Mouse (Mus musculus) ES-E14 (cell line): ENCODE results near the gene Atl3. TPM values are rescaled to one million over a fixed set of nuclear protein-coding genes. Genes with fewer than 3 reads are reported as not detected.

ENCODE experiments used
- DNase-seq: peaks from one replicate; pipeline ENCODE4 v3.0.0-alpha.2; 2013; ENCODE audit warnings: low read depth, low spot score
- H3K27ac ChIP-seq: 2 replicates; pipeline ENCODE4 v1.5.1; 2012; ENCODE audit warnings: low read depth, mild to moderate bottlenecking, low read length, moderate library complexity, mixed read lengths; ENCODE audit not compliant: poor library complexity, insufficient read depth, severe bottlenecking
- H3K36me3 ChIP-seq: 2 replicates; pipeline ENCODE4 v1.6.1; 2012; ENCODE audit warnings: mild to moderate bottlenecking, low read length, moderate library complexity, mixed read lengths; ENCODE audit not compliant: control insufficient read depth, poor library complexity, insufficient read depth, severe bottlenecking
- H3K4me1 ChIP-seq, 2 experiments: fragments of 150-350 bp in 1 of 2; sonication (generic) in 1 of 2; 2 replicates each; pipeline ENCODE4 v1.6.1; 2012; ENCODE audit warnings: low read length in 2 of 2, mild to moderate bottlenecking in 1 of 2, mixed read lengths in 1 of 2; ENCODE audit not compliant: control insufficient read depth in 2 of 2, insufficient read depth in 2 of 2, poor library complexity in 1 of 2
- H3K4me3 ChIP-seq, 2 experiments: fragments of 150-350 bp in 1 of 2; sonication (generic) in 1 of 2; 2 replicates each; pipeline ENCODE4 v1.5.1; 2012; ENCODE audit warnings: low read length in 2 of 2, low read depth in 1 of 2, mild to moderate bottlenecking in 1 of 2, mixed read lengths in 1 of 2; ENCODE audit not compliant: insufficient read depth in 1 of 2, poor library complexity in 1 of 2, severe bottlenecking in 1 of 2
- H3K9ac ChIP-seq: 2 replicates; pipeline ENCODE4 v1.6.1; 2012; ENCODE audit warnings: low read depth, mild to moderate bottlenecking, low read length, mixed read lengths; ENCODE audit not compliant: poor library complexity, insufficient read depth, severe bottlenecking
- H3K9me3 ChIP-seq: fragments of 150-350 bp; sonication (generic); 2 replicates; pipeline ENCODE4 v1.6.1; 2012; ENCODE audit warnings: low read depth, mild to moderate bottlenecking, low read length; ENCODE audit not compliant: control insufficient read depth, insufficient read depth
- CHD2 ChIP-seq: IDR thresholded peaks from 2 replicates; pipeline ENCODE4 v1.6.1; 2014; ENCODE audit warnings: mild to moderate bottlenecking, low read depth, low read length, inconsistent platforms
- HCFC1 ChIP-seq: IDR thresholded peaks from 2 replicates; pipeline ENCODE4 v1.6.1; 2012; ENCODE audit warnings: low read length, inconsistent platforms, borderline replicate concordance; ENCODE audit not compliant: insufficient read depth
- MAFK ChIP-seq: IDR thresholded peaks from 2 replicates; pipeline ENCODE4 v1.6.1; 2014; ENCODE audit warnings: mild to moderate bottlenecking, low read depth, low read length, inconsistent platforms; ENCODE audit not compliant: insufficient read depth
- ZC3H11A ChIP-seq: IDR thresholded peaks from 2 replicates; pipeline ENCODE4 v1.6.1; 2012; ENCODE audit warnings: low read depth, mild to moderate bottlenecking, inconsistent platforms, low read length, borderline replicate concordance
- ZNF384 ChIP-seq: IDR thresholded peaks from 2 replicates; pipeline ENCODE4 v1.6.1; 2012; ENCODE audit warnings: low read depth, low read length, inconsistent platforms
- in situ Hi-C, 2 experiments: fragments of 600-800 bp; cut with MboI; formaldehyde crosslinking; loops; one replicate each; pipeline ENCODE4 v1.15.1; 2025; ENCODE audit warnings: low sequenced_read_pairs in 2 of 2, inconsistent platforms in 1 of 2; ENCODE audit not compliant: unreplicated experiment in 2 of 2
- total RNA-seq: library from RNA; depleted of rRNA; stranded (reverse); fragments of 300-350 nt; gene quantifications from 2 replicates; pipeline ENCODE4 v1.2.3, GENCODE M21; 2012

Atl3 gene
- total RNA-seq, 1 experiment: 26.6 TPM

DNA sequence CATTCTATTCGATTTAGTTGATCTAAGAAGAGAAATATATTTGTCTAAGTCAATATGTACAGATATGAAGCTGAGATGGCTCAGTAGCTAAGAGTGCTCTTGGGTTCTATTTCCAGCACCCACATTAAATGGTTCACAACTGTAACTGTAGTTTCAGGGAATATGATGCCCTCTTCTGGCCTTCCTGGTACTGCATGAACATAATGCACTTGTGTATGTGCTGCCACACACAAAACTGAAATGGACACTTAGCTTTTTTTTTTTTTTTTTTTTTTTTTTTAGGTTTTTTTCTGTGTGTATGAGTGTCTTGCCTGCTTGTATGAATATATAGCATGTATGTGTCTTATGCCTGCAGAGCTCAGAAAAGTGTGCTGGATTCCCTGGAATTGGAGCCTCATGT is 29.5 kb downstream of the Atl3 start:
- in situ Hi-C loops: loop anchor here in 1 of 2 experiments (5.0 kb wide), 1 partner anchor 74 kb away; no protein-coding TSS in a partner anchor
- Histone ChIP-seq H3K36me3 (peaks cover 2% of the 10 kb centered on the region), H3K27ac (no peak overlapping the region), H3K4me3 (no peak overlapping the region), H3K4me1 (no peaks in the 10 kb centered on the region), H3K9ac (no peak overlapping the region), H3K9me3 (no peaks in the 10 kb centered on the region)
- peak; percentile 27 for DNase-seq
- TF ChIP-seq ZNF384 (peak; percentile 81), ZC3H11A (no peak)

DNA sequence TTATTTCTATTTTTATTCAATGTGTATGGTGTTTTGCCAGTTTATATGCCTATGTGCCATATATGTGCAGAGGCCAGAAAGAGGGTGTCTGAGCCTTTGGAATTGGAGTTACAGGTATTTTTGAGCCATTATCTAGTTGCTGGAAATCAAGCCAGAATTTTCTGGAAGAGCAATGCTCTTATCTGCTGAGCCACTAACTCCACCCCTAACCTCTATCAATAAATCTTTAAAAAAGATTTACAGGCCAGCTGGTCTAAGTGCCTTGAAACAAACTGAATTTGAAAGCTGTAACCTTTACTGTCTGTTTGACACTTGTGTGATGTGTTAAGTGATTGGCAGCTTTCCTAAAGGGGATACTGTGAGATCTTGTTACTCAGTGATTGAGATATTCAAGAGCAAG is 29.9 kb downstream of the Atl3 start:
- no peak overlapping the region for H3K9ac ChIP-seq
- H3K4me3 ChIP-seq: no peak overlapping the region
- no peak for TF ChIP-seq CHD2
- no peak for TF ChIP-seq HCFC1
- no peak for TF ChIP-seq ZC3H11A
- TF ChIP-seq MAFK: no peak
- TF ChIP-seq ZNF384: no peak
- no peaks in the 10 kb centered on the region for H3K4me1 ChIP-seq
- no peaks in the 10 kb centered on the region; the same call in none of the 2 replicates for H3K36me3 ChIP-seq
- no peak for DNase-seq
- H3K9me3 ChIP-seq: no peaks in the 10 kb centered on the region
- no peak overlapping the region for H3K27ac ChIP-seq
- in situ Hi-C loops: loop anchor here in 1 of 2 experiments (5.0 kb wide), 1 partner anchor 74 kb away; no protein-coding TSS in a partner anchor

DNA sequence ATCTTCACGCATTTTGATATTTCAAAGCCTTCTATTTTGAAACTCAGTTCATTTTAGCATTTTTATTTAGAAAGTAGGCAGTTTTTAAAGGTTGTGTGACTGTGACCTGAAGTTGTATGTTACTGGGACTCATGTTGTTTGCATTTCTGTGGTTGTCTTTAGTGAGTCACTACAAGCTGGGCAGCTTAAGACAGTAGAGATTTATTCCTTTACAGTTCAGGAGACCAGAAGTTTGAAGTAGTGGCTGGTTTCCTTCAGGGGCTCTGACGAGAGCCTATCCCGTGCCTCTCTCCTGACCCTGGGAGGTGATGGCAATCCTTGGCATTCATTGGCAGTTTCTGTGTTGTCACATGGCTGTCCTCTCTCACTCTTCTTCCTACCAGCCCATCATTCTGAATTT is 31.0 kb downstream of the Atl3 start:
- TF ChIP-seq MAFK: no peak
- no peak for TF ChIP-seq HCFC1
- no peak for TF ChIP-seq CHD2
- TF ChIP-seq ZNF384: no peak
- no peak for TF ChIP-seq ZC3H11A
- no peaks in the 10 kb centered on the region for H3K9me3 ChIP-seq
- in situ Hi-C loops: loop anchor here in 1 of 2 experiments (5.0 kb wide), 1 partner anchor 72 kb away; no protein-coding TSS in a partner anchor
- no peak overlapping the region for H3K9ac ChIP-seq
- no peak overlapping the region for H3K4me3 ChIP-seq
- DNase-seq: no peak
- peaks cover 3% of the 10 kb centered on the region for H3K36me3 ChIP-seq
- no peaks in the 10 kb centered on the region for H3K4me1 ChIP-seq
- no peak overlapping the region for H3K27ac ChIP-seq

DNA sequence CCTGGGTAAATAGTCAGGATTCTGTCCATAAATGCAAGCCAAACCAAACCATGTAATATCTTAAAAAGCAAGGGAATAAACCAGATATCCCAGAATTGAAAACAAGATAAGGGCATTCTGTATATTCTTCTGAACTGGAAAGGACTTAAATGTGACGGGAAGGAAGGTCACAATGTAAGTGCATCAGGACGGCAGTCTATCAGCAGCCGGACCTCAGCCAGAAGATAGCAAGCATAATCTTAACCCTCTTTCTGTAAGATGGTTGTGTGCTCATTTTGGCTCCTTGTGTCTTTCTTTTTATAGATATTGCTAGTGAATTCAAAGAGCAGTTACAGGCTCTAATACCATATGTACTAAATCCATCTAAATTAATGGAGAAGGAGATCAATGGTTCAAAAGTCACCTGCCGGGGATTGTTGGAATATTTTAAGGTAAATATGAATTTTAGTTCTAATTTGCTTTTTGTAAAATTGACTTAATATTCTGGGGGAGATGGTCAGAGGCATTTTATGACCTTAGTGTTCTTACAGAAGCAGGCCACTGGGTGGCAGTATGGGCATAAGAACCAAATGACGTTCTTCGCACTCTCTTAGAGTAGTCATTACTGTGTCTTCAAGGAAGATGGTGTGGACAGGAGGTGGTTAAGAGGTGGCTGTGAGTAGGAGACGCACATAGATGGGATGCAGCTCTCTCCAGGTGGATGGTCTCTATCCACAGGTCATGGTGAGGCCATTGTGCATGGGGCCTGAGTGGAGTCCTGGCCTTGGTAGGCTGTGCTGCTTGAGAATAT is 35.0 kb downstream of the Atl3 start:
- Histone ChIP-seq H3K4me3 (no peak overlapping the region), H3K27ac (no peak overlapping the region)
- in situ Hi-C loops: no loop called here

More for the DNA sequence above, 35.0 kb downstream of the Atl3 start:
- peaks cover 7% of the 10 kb centered on the region for H3K36me3 ChIP-seq
- H3K9me3 ChIP-seq: no peaks in the 10 kb centered on the region
- DNase-seq: peak; percentile 51
- H3K9ac ChIP-seq: no peak overlapping the region
- TF ChIP-seq ZNF384 (no peak), MAFK (no peak), HCFC1 (no peak), ZC3H11A (peak; percentile 98), CHD2 (no peak)
- H3K4me1 ChIP-seq: no peaks in the 10 kb centered on the region
